Mouse (Mus musculus): ENCODE measurements around the gene Lctl. TPM values are rescaled to one million over a fixed set of nuclear protein-coding genes. Genes with fewer than 3 reads are reported as not detected.
"Not testable (repeated sequence)": the region's sequence is repeated elsewhere in the genome, so short reads cannot be mapped to it uniquely, and the experiment has no call there.

The Lctl gene
- polyA plus RNA-seq, 1 experiment from 2014 or later: not detected

- not testable (repeated sequence) for H3K36me3 ChIP-seq; H3K4me3 ChIP-seq; DNase-seq (ENCODE audit: low spot score); H3K27me3 ChIP-seq (ENCODE audit: low read depth, poor library complexity, severe bottlenecking); H3K27ac ChIP-seq (replicated peaks); H3K9me3 ChIP-seq (replicated peaks)
- H3K4me1 ChIP-seq: peaks cover 11% of the 10 kb centered on the region
- 69% methylated on average over 3 of the region's 3 CpGs for WGBS
Observed at GRCm38 (mm10) chr9:64124846-64125245, 7.9 kb downstream of the Lctl start.

GRCm38 (mm10) chr9:64125307-64125706, 8.4 kb downstream of the Lctl start:
- DNase-seq (ENCODE audit: low spot score): no peak
- Histone ChIP-seq H3K9me3 (replicated peaks) (no peaks in the 10 kb centered on the region), H3K36me3 (no peaks in the 10 kb centered on the region), H3K27ac (replicated peaks) (no peak overlapping the region), H3K4me1 (peaks cover 11% of the 10 kb centered on the region), H3K4me3 (no peak overlapping the region), H3K27me3 (ENCODE audit: low read depth, poor library complexity, severe bottlenecking) (no peaks in the 10 kb centered on the region)
- WGBS: 86% methylated on average over 3 of the region's 3 CpGs

- peaks cover 7% of the 10 kb centered on the region; the same call in 1 of the 2 replicates for H3K4me1 ChIP-seq
- no peaks in the 10 kb centered on the region for H3K36me3 ChIP-seq
- H3K27me3 ChIP-seq (ENCODE audit: low read depth, poor library complexity, severe bottlenecking): no peaks in the 10 kb centered on the region
- H3K9me3 ChIP-seq (replicated peaks): no peaks in the 10 kb centered on the region
- H3K4me3 ChIP-seq: no peak overlapping the region
- H3K27ac ChIP-seq (replicated peaks): no peak overlapping the region
- WGBS: 79% methylated on average over 12 of the region's 12 CpGs
- no peak for DNase-seq (ENCODE audit: low spot score)
Observed at GRCm38 (mm10) chr9:64126121-64126520, 9.2 kb downstream of the Lctl start.

GRCm38 (mm10) chr9:64131623-64132022, 14.7 kb downstream of the Lctl start:
- H3K36me3 ChIP-seq: peaks cover 15% of the 10 kb centered on the region
- no peaks in the 10 kb centered on the region for H3K9me3 ChIP-seq (replicated peaks)
- H3K27ac ChIP-seq (replicated peaks): no peak overlapping the region
- no peak for DNase-seq (ENCODE audit: low spot score)
- 86% methylated on average over 6 of the region's 6 CpGs for WGBS
- H3K4me3 ChIP-seq: no peak overlapping the region
- H3K27me3 ChIP-seq (ENCODE audit: low read depth, poor library complexity, severe bottlenecking): no peaks in the 10 kb centered on the region
- no peaks in the 10 kb centered on the region for H3K4me1 ChIP-seq

- H3K27me3 ChIP-seq (ENCODE audit: low read depth, poor library complexity, severe bottlenecking); H3K27ac ChIP-seq (replicated peaks); H3K9me3 ChIP-seq (replicated peaks); H3K4me1 ChIP-seq; H3K4me3 ChIP-seq: not testable (repeated sequence)
- DNase-seq (ENCODE audit: low spot score): peak; percentile 42
- H3K36me3 ChIP-seq: peaks cover 73% of the 10 kb centered on the region
- WGBS: 12% methylated on average over 6 of the region's 6 CpGs
Observed at GRCm38 (mm10) chr9:64138896-64139295, 21.9 kb downstream of the Lctl start.

GRCm38 (mm10) chr9:64139879-64140278, 22.9 kb downstream of the Lctl start:
- H3K4me1 ChIP-seq: no peaks in the 10 kb centered on the region
- no peaks in the 10 kb centered on the region for H3K9me3 ChIP-seq (replicated peaks)
- no peaks in the 10 kb centered on the region for H3K27me3 ChIP-seq (ENCODE audit: low read depth, poor library complexity, severe bottlenecking)
- H3K36me3 ChIP-seq: peaks cover 82% of the 10 kb centered on the region
- no peak overlapping the region for H3K27ac ChIP-seq (replicated peaks)
- 91% methylated on average over 9 of the region's 9 CpGs for WGBS
- no peak overlapping the region for H3K4me3 ChIP-seq
- no peak for DNase-seq (ENCODE audit: low spot score)

GRCm38 (mm10) chr9:64156641-64157040, 39.7 kb downstream of the Lctl start:
- Histone ChIP-seq H3K4me3 (no peak overlapping the region), H3K4me1 (no peaks in the 10 kb centered on the region), H3K36me3 (peaks cover 99% of the 10 kb centered on the region), H3K27ac (replicated peaks) (no peak overlapping the region), H3K9me3 (replicated peaks) (no peaks in the 10 kb centered on the region), H3K27me3 (ENCODE audit: low read depth, poor library complexity, severe bottlenecking) (no peaks in the 10 kb centered on the region)
- WGBS: 92% methylated on average over 1 of the region's 1 CpGs
- no peak for DNase-seq (ENCODE audit: low spot score)

- 92% methylated on average over 5 of the region's 5 CpGs for WGBS
- DNase-seq (ENCODE audit: low spot score): no peak
- Histone ChIP-seq H3K27ac (replicated peaks) (no peak overlapping the region), H3K9me3 (replicated peaks) (no peaks in the 10 kb centered on the region), H3K36me3 (peaks cover 97% of the 10 kb centered on the region), H3K4me3 (no peak overlapping the region), H3K4me1 (no peaks in the 10 kb centered on the region), H3K27me3 (ENCODE audit: low read depth, poor library complexity, severe bottlenecking) (no peaks in the 10 kb centered on the region)
Observed at GRCm38 (mm10) chr9:64160471-64160870, 43.5 kb downstream of the Lctl start.

GRCm38 (mm10) chr9:64169967-64170366, 53.0 kb downstream of the Lctl start:
- not testable (repeated sequence) for H3K9me3 ChIP-seq (replicated peaks); H3K27me3 ChIP-seq (ENCODE audit: low read depth, poor library complexity, severe bottlenecking); H3K4me3 ChIP-seq; DNase-seq (ENCODE audit: low spot score); H3K27ac ChIP-seq (replicated peaks)
- WGBS: 91% methylated on average over 3 of the region's 3 CpGs
- Histone ChIP-seq H3K4me1 (peaks cover 25% of the 10 kb centered on the region), H3K36me3 (peaks cover 53% of the 10 kb centered on the region)

GRCm38 (mm10) chr9:64172145-64172815, 55.3 kb downstream of the Lctl start:
- Histone ChIP-seq H3K9me3 (replicated peaks) (no peaks in the 10 kb centered on the region), H3K36me3 (peaks cover 53% of the 10 kb centered on the region), H3K4me1 (peaks cover 26% of the 10 kb centered on the region), H3K27ac (replicated peaks) (peak overlapping the region; percentile 97), H3K4me3 (peak overlapping the region; percentile 94), H3K27me3 (ENCODE audit: low read depth, poor library complexity, severe bottlenecking) (no peaks in the 10 kb centered on the region)
- DNase-seq (ENCODE audit: low spot score): no peak
- WGBS: 3% methylated on average over 18 of the region's 18 CpGs

- Histone ChIP-seq H3K9me3 (replicated peaks) (no peaks in the 10 kb centered on the region), H3K27me3 (ENCODE audit: low read depth, poor library complexity, severe bottlenecking) (no peaks in the 10 kb centered on the region), H3K27ac (replicated peaks) (peak within 1 kb of the TSS; percentile 97), H3K4me3 (peak within 1 kb of the TSS; percentile 94), H3K36me3 (peaks cover 53% of the 10 kb centered on the region), H3K4me1 (peaks cover 26% of the 10 kb centered on the region)
- peak; percentile 86 for DNase-seq (ENCODE audit: low spot score)
- under 1% methylated on average over 42 of the region's 42 CpGs for WGBS
Observed at GRCm38 (mm10) chr9:64172816-64173665, 56.1 kb downstream of the Lctl start, which contains the start of the genes Zwilch and Rpl4. Gene Zwilch, minus strand, starts transcription at chr9:64173104. Gene Rpl4, plus strand, starts transcription at chr9:64173375.

- H3K27ac ChIP-seq (replicated peaks): peak overlapping the region; percentile 97
Observed at GRCm38 (mm10) chr9:64173666-64174220, 56.8 kb downstream of the Lctl start.

GRCm38 (mm10) chr9:64174341-64174740, 57.4 kb downstream of the Lctl start:
- Histone ChIP-seq H3K9me3 (replicated peaks) (no peaks in the 10 kb centered on the region), H3K4me1 (peaks cover 33% of the 10 kb centered on the region), H3K36me3 (peaks cover 53% of the 10 kb centered on the region), H3K4me3 (peak overlapping the region; percentile 94), H3K27ac (replicated peaks) (peak overlapping the region; percentile 97), H3K27me3 (ENCODE audit: low read depth, poor library complexity, severe bottlenecking) (no peaks in the 10 kb centered on the region)
- no peak for DNase-seq (ENCODE audit: low spot score)

More at GRCm38 (mm10) chr9:64173666-64174220, 56.8 kb downstream of the Lctl start:
- Histone ChIP-seq H3K36me3 (peaks cover 53% of the 10 kb centered on the region), H3K4me3 (peak overlapping the region; percentile 94), H3K27me3 (ENCODE audit: low read depth, poor library complexity, severe bottlenecking) (no peaks in the 10 kb centered on the region), H3K9me3 (replicated peaks) (no peaks in the 10 kb centered on the region), H3K4me1 (peaks cover 29% of the 10 kb centered on the region)
- under 1% methylated on average over 16 of the region's 16 CpGs for WGBS
- no peak for DNase-seq (ENCODE audit: low spot score)

Measured in midbrain, embryonic 10.5 days (tissue).